1 mouse cellular context compared by ENCODE assay signal in genomic region chr15:85865913-85866312, GRCm38 (mm10). TPM values are rescaled to one million over a fixed set of nuclear protein-coding genes. Genes with fewer than 3 reads are reported as not detected.
"Had no signal": no experiment of that assay in that cellular context is flagged by ENCODE, and none has a peak within 500 bp of the region (broad histone marks: within the 10 kb centered on the region; RNA-seq: fewer than 3 reads in every experiment).

No protein-coding gene starts in this region.

RNA-seq across cellular contexts. Expression of gene Pkdrej, which starts 44.4 kb away (rescaled TPM):
- total RNA-seq: neutrophil, adult 5-6 weeks had no signal
